Mouse (Mus musculus) heart, embryonic 11.5 days (tissue): ENCODE measurements around the gene Men1. TPM values are rescaled to one million over a fixed set of nuclear protein-coding genes. Genes with fewer than 3 reads are reported as not detected.

ENCODE experiments used
- ATAC-seq: fragments of 200-750 bp; cut with Nextera tagmentation; replicated peaks from 2 replicates; pipeline ENCODE4 v1.8.0; 2017; ENCODE audit warnings: moderate library complexity; ENCODE audit not compliant: insufficient number of reproducible peaks, low FRiP score, low TSS enrichment
- H3K27ac ChIP-seq: fragments of 300-500 bp; sonication (generic); 2 replicates; pipeline ENCODE4 v1.5.1; 2014; ENCODE audit warnings: mild to moderate bottlenecking, low read depth, low read length
- H3K27me3 ChIP-seq: fragments of 300-500 bp; sonication (generic); 2 replicates; pipeline ENCODE4 v1.6.1; 2014; ENCODE audit warnings: mild to moderate bottlenecking, low read length, mixed read lengths; ENCODE audit not compliant: control insufficient read depth, insufficient read depth
- H3K36me3 ChIP-seq: fragments of 300-500 bp; sonication (generic); 2 replicates; pipeline ENCODE4 v1.6.1; 2014; ENCODE audit warnings: mild to moderate bottlenecking, low read length, moderate library complexity, mixed read lengths; ENCODE audit not compliant: control insufficient read depth, insufficient read depth
- H3K4me1 ChIP-seq: fragments of 300-500 bp; sonication (generic); 2 replicates; pipeline ENCODE4 v1.6.1; 2014; ENCODE audit warnings: low read length; ENCODE audit not compliant: control insufficient read depth, insufficient read depth
- H3K4me2 ChIP-seq: fragments of 300-500 bp; sonication (generic); 2 replicates; pipeline ENCODE4 v1.6.1; 2014; ENCODE audit warnings: mild to moderate bottlenecking, moderate library complexity
- H3K4me3 ChIP-seq: fragments of 300-500 bp; sonication (generic); 2 replicates; pipeline ENCODE4 v1.5.1; 2014; ENCODE audit warnings: low read depth, low read length
- H3K9ac ChIP-seq: fragments of 300-500 bp; sonication (generic); 2 replicates; pipeline ENCODE4 v1.6.1; 2014; ENCODE audit warnings: mild to moderate bottlenecking, low read depth, low read length, moderate library complexity
- H3K9me3 ChIP-seq: fragments of 300-500 bp; sonication (generic); replicated peaks from 2 replicates; pipeline ENCODE4 v1.6.1; 2016; ENCODE audit warnings: low read length; ENCODE audit not compliant: control insufficient read depth
- WGBS: fragments of 180-500 bp; shearing (Covaris S2); extraction: QIAGEN DNeasy Blood & Tissue Kit; methylation state at CpG from one replicate; pipeline ENCODE4 v1.1.7; 2014; ENCODE audit not compliant: insufficient replicate concordance; 5-methylcytosine and 5-hydroxymethylcytosine counted together
- polyA plus RNA-seq: library from polyadenylated mRNA; unstranded; fragments of >200 nt; fragmentation: Nextera tagmentation; extraction: Ambion mirVana; gene quantifications from 2 replicates; pipeline ENCODE4 v1.2.1, GENCODE M21; 2014

The Men1 gene
- polyA plus RNA-seq, 1 experiment from 2014 or later = 31.8 TPM

DNA sequence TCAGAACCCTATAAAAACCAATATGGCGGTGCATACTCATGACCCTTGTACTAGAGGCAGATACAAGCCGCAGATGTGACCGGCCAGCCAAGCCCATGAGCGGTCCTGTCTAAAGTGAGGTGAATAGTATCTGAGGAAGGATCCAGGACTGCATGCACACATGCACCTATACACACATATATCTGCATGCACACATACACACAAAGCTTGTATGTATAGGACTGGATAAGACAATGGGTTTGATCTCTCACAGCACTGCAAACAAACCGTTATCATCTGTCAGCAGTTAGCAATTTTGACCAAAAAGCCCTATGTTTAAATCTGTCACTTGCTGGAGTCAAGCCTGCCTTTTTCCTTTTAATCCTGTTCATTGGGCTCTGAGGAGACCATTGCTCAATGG lies 32.7 kb upstream of the Men1 start:
- Histone ChIP-seq H3K9ac (0 out of 2 replicates have a peak overlapping the region, but pooled peaks have one; percentile 3), H3K9me3 (no peaks in the 10 kb centered on the region), H3K27ac (no peak overlapping the region; the same call in 1 of the 2 replicates), H3K27me3 (no peaks in the 10 kb centered on the region), H3K4me1 (peaks cover 39% of the 10 kb centered on the region), H3K4me2 (no peak overlapping the region), H3K36me3 (peaks cover 15% of the 10 kb centered on the region), H3K4me3 (no peak overlapping the region)
- WGBS = 91% methylated on average over 5 of the region's 5 CpGs
- no peak for ATAC-seq

DNA sequence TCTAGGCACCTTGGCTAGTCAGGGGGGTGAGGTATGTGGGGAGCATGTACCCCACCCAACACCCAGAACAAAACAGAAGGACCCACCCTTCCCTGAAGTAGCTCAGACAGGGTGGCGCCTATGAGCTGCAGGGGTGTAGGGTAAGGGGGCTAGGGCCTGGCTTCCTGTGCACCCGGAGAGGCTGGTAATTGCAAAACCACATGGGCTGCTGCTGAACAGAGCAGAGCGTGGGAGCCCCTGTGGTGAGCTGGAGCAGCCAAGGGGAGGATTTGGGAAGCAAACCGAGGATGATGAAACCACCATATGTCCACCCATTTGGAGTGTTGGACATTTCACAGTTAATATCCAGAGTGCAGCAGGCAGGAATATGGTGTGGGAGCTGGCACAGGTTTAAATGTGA lies 32.3 kb upstream of the Men1 start:
- H3K27me3 ChIP-seq = no peaks in the 10 kb centered on the region
- H3K27ac ChIP-seq = no peak overlapping the region; the same call in 1 of the 2 replicates
- no peaks in the 10 kb centered on the region for H3K9me3 ChIP-seq
- no peak overlapping the region for H3K4me2 ChIP-seq
- WGBS = 34% methylated on average over 4 of the region's 4 CpGs
- H3K4me3 ChIP-seq = no peak overlapping the region
- H3K36me3 ChIP-seq = peaks cover 14% of the 10 kb centered on the region
- no peak for ATAC-seq
- 0 out of 2 replicates have a peak overlapping the region, but pooled peaks have one; percentile 3 for H3K9ac ChIP-seq
- peaks cover 43% of the 10 kb centered on the region for H3K4me1 ChIP-seq

DNA sequence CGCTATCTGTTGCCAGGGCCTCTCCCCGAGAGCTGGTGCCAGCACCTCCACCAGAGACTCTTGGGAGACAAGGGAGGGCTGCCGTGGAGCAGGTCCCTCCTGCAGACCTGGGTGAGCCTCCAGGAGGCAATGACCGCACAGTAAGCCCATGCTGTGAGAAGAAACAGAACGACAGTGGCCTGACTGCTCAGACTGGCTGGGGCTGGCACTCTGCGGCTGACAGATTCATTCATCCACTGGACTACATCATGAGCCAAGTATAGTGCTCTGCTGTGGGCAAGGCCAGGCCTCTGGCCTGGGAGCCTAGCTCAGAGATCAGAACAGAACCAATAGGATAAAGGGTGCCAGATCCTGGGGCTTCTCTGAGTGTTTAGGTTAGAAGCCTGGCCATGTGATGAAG lies 30.9 kb upstream of the Men1 start:
- H3K36me3 ChIP-seq = peaks cover 5% of the 10 kb centered on the region
- H3K9ac ChIP-seq = 0 out of 2 replicates have a peak overlapping the region, but pooled peaks have one; percentile 11
- 53% methylated on average over 6 of the region's 6 CpGs for WGBS
- H3K27me3 ChIP-seq = no peaks in the 10 kb centered on the region
- no peak for ATAC-seq
- no peak overlapping the region for H3K4me2 ChIP-seq
- peaks cover 42% of the 10 kb centered on the region for H3K4me1 ChIP-seq
- no peaks in the 10 kb centered on the region for H3K9me3 ChIP-seq
- no peak overlapping the region for H3K4me3 ChIP-seq
- H3K27ac ChIP-seq = no peak overlapping the region

DNA sequence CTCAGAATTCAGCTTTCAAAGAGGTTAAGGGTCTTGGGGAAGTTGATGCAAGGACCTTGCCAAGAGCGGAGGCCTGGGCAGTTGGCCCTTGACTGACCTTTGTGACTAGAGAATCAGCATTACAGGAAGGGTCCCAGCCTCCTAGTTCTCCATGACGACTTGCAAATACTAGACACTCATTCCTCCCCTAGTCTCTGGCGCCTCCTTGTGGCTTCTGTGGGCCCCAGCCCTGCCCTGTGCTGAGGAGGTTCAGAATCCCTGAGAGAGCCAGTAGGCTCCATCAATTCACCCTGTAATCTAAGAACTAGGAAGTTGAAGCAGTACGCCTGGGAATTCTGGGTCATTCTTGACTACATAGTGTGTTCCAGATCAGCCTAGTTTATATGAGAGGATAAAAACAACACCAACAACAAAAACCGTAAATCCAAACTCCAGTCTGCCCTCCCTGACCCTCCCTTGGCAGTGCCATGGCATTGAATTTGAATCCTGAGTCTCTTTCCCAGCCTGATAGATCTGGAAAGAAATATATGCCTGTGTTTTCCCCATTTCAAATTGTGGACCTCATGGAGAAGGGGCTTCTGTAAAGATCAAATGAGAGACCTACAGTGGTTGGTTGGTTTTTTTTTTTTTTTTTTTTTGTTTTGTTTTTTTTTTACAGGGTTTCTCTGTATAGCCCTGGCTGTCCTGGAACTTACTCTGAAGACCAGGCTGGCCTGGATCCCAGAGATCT lies 29.8 kb upstream of the Men1 start:
- 22% methylated on average over 5 of the region's 5 CpGs for WGBS
- peaks cover 3% of the 10 kb centered on the region; the same call in 1 of the 2 replicates for H3K36me3 ChIP-seq
- no peak overlapping the region for H3K4me3 ChIP-seq
- H3K4me1 ChIP-seq = peaks cover 33% of the 10 kb centered on the region
- H3K9me3 ChIP-seq = no peaks in the 10 kb centered on the region
- no peaks in the 10 kb centered on the region for H3K27me3 ChIP-seq
- no peak overlapping the region for H3K27ac ChIP-seq
- H3K9ac ChIP-seq = no peak overlapping the region
- no peak overlapping the region for H3K4me2 ChIP-seq
- ATAC-seq = no peak

DNA sequence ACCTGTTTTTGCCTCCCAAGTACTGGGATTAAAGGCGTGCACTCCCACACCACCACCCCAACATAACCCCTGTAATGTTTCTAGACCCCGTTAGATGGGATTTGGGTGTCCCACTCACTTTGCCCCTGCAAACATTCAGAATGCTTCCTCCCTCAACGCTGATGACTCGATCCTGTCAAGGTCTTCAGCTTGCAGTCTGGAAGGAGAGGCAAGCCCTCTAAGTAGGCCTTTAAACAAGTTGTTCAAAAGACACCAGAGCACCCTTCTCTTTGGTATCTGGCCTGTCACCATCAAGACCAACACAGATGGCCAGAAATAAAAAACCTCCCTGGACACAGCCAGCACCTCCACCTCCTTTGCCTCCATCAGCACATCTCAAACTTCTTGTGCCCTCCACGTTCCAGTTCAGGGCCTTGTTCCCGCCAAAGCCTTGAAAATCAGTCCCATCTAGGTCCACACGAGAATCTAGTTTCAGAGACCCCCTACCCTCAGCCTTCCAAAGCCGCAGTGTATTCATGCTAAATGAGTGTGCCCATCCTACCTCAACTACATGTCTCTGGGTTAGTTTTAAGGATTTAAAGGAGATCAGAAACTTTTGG lies 29.2 kb upstream of the Men1 start:
- no peak for ATAC-seq
- WGBS = 50% methylated on average over 8 of the region's 8 CpGs
- H3K27ac ChIP-seq = peak overlapping the region; percentile 65

DNA sequence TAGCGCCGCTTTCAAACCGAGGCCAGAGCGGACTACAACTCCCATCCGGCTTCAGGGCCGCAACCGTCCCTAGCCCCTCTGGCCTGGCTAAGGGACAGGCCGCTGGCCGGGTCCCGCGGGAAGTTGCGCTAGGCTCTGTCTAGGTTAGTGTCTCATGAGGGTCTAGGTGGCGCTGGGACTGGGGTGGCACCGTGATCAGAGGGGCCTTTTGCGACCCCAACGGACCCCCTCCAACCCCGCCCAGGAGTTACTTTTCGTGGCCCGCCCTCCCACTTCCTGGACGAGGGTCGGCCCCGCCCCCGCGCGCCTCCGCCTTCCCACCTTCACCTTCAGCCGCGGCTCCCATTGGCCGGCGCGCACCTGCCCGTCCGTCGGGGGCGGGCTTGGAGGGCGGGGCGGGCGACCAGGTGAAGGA lies 28.6 kb upstream of the Men1 start, which contains the start of gene Cdc42bpg:
Cdc42bpg (plus strand) TSS at position 320 of the 415 bp plus-strand sequence.
- H3K4me2 ChIP-seq = peak within 1 kb of the TSS; percentile 79
- H3K36me3 ChIP-seq = peaks cover 5% of the 10 kb centered on the region; the same call in 1 of the 2 replicates
- peak within 1 kb of the TSS; percentile 69 for H3K4me3 ChIP-seq
- peak within 1 kb of the TSS; percentile 75 for H3K9ac ChIP-seq
- H3K27ac ChIP-seq = peak within 1 kb of the TSS; percentile 65
- H3K27me3 ChIP-seq = no peaks in the 10 kb centered on the region
- peak; percentile 79 for ATAC-seq
- H3K4me1 ChIP-seq = peaks cover 28% of the 10 kb centered on the region
- WGBS = under 1% methylated on average over 32 of the region's 38 CpGs
- no peaks in the 10 kb centered on the region for H3K9me3 ChIP-seq

More for the DNA sequence above, 29.2 kb upstream of the Men1 start:
- Histone ChIP-seq H3K4me3 (peak overlapping the region; percentile 69), H3K4me2 (peak overlapping the region; percentile 79), H3K9ac (peak overlapping the region; percentile 75), H3K36me3 (peaks cover 4% of the 10 kb centered on the region; the same call in 1 of the 2 replicates), H3K27me3 (no peaks in the 10 kb centered on the region), H3K9me3 (no peaks in the 10 kb centered on the region), H3K4me1 (peaks cover 28% of the 10 kb centered on the region)

DNA sequence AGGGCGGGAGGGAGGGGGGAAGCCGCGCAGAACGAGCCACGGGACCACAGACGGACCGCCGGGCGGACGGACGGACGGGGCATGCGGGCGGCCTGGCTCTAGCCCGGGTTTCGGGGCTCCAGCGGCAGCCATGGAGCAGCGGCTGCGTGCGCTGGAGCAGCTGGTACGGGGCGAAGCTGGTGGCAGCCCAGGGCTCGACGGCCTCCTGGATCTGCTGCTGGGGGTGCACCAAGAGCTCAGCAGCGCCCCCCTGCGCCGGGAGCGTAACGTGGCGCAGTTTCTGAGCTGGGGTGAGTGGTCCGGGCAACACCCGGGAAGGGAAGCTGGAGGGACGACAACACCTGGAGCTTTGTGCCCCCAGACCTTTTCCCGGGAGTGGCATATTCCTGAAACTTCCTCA lies 28.2 kb upstream of the Men1 start:
- peak overlapping the region; percentile 79 for H3K4me2 ChIP-seq
- ATAC-seq = peak; percentile 48
- H3K4me1 ChIP-seq = peaks cover 28% of the 10 kb centered on the region
- H3K36me3 ChIP-seq = peaks cover 5% of the 10 kb centered on the region; the same call in 1 of the 2 replicates
- H3K27ac ChIP-seq = peak overlapping the region; percentile 65; the same call in 1 of the 2 replicates
- H3K4me3 ChIP-seq = peak overlapping the region; percentile 69
- 1% methylated on average over 34 of the region's 34 CpGs for WGBS
- H3K27me3 ChIP-seq = no peaks in the 10 kb centered on the region
- no peaks in the 10 kb centered on the region for H3K9me3 ChIP-seq
- peak overlapping the region; percentile 75 for H3K9ac ChIP-seq

DNA sequence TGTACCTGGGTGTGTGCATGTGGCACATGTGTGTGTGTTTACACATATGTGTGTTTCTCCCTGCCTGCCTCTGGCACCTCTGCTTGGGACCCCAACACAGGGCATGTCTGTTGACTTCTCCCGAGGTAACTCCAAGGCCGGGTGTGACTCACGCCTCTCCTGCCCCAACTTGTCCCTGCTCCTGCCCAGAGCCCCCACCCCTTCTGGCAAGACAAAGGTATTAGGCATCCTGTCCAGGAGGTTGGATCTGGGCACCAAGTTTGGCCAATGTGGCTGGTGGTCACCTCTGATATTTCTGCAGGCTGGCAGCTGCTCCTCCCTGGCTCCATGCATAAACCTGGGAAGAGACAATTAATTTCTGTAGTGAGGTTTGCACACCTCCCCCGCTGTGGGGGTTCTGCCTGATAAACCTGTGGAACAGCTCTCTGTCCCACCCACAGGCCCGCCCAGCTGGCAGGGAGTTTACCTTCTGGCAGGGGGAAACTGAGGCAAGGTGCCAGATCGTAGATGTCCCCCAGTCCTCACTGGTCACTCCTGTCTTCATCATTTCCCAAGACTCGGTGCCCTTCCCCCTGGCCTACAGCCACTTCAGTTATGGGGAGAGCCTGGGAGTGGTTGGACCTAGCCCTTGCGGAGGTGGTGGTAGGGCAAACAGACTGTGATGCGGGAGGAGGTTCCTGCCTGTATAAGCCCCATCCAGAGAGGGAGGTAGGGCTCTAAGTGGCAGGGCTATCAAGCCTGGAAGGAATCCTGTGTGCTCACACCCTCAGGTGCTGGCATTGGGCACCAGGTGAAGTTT lies 26.8 kb upstream of the Men1 start:
- H3K4me2 ChIP-seq = no peak overlapping the region; the same call in 1 of the 2 replicates
- no peak overlapping the region for H3K4me3 ChIP-seq
- WGBS = 81% methylated on average over 9 of the region's 9 CpGs
- H3K9me3 ChIP-seq = no peaks in the 10 kb centered on the region
- no peak for ATAC-seq
- no peak overlapping the region for H3K27ac ChIP-seq
- peaks cover 24% of the 10 kb centered on the region for H3K4me1 ChIP-seq
- no peak overlapping the region for H3K9ac ChIP-seq
- H3K36me3 ChIP-seq = peaks cover 7% of the 10 kb centered on the region; the same call in 1 of the 2 replicates
- no peaks in the 10 kb centered on the region for H3K27me3 ChIP-seq
